Mouse (Mus musculus): ENCODE measurements around the gene Cryzl2. TPM values are rescaled to one million over a fixed set of nuclear protein-coding genes. Genes with fewer than 3 reads are reported as not detected.

The Cryzl2 gene
- 9.5 TPM in 2 replicates for polyA plus RNA-seq (2015; fragmentation: Nextera tagmentation; extraction: Ambion mirVana)

GRCm38 (mm10) chr1:157458421-157459208 is at the start of gene Cryzl2:
TSS of gene Cryzl2 (plus strand) at chr1:157458577.
- Histone ChIP-seq H3K27ac (ENCODE audit: low read depth) (no peak within 1 kb of the TSS), H3K4me2 (ENCODE audit: low read depth, low read length) (peak within 1 kb of the TSS; percentile 88), H3K4me3 (ENCODE audit: low read depth, low read length) (peak within 1 kb of the TSS; percentile 43), H3K9me3 (ENCODE audit: low read length) (no peaks in the 10 kb centered on the region), H3K27me3 (ENCODE audit: insufficient read depth, low read length) (no peaks in the 10 kb centered on the region), H3K9ac (replicated peaks) (peak within 1 kb of the TSS; percentile 61), H3K4me1 (ENCODE audit: insufficient read depth) (peaks cover 6% of the 10 kb centered on the region), H3K36me3 (replicated peaks; ENCODE audit: insufficient read depth, low read length) (no peaks in the 10 kb centered on the region)
- peak; percentile 96 for ATAC-seq
- peak; percentile 90 for DNase-seq
- 16% methylated on average over 21 of the region's 29 CpGs for WGBS (ENCODE audit: insufficient replicate concordance)
- peak; percentile 91 for TF ChIP-seq CTCF (IDR thresholded peaks at IDR 0.05; ENCODE audit: low read depth)
- no peak for TF ChIP-seq EP300 (IDR thresholded peaks at IDR 0.05; ENCODE audit: low read depth)

DNA sequence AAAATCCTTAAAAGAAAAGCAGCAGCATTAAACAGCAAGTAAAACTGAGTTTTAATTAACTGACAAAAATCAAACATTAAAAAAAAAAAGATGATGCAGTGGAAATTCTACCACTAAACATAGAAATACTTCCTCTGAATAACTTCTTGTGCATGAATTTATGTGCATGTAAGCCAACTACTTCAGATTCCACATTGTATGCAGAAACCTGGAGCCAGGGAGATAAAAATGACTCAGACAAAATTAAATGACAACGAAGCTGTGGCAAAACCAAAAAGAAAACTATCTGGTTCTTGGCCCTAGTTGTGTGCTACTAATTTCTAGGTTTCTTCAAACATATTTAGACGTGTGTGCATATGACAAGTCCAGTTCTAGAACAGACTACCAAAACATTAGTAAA is 48.7 kb upstream of the Cryzl2 start:
- TF ChIP-seq EP300 (IDR thresholded peaks at IDR 0.05; ENCODE audit: low read depth): no peak
- TF ChIP-seq CTCF (IDR thresholded peaks at IDR 0.05; ENCODE audit: low read depth): no peak
- H3K27ac ChIP-seq (ENCODE audit: low read depth): no peak overlapping the region
- no peaks in the 10 kb centered on the region for H3K36me3 ChIP-seq (replicated peaks; ENCODE audit: insufficient read depth, low read length)
- H3K4me2 ChIP-seq (ENCODE audit: low read depth, low read length): no peak overlapping the region
- no peak overlapping the region for H3K9ac ChIP-seq (replicated peaks)
- H3K27me3 ChIP-seq (ENCODE audit: insufficient read depth, low read length): no peaks in the 10 kb centered on the region
- WGBS (ENCODE audit: insufficient replicate concordance): 58% methylated on average over 2 of the region's 2 CpGs
- peaks cover 8% of the 10 kb centered on the region; the same call in 1 of the 2 replicates for H3K4me1 ChIP-seq (ENCODE audit: insufficient read depth)
- H3K4me3 ChIP-seq (ENCODE audit: low read depth, low read length): no peak overlapping the region
- DNase-seq (no peak), ATAC-seq (no peak)
- H3K9me3 ChIP-seq (ENCODE audit: low read length): no peaks in the 10 kb centered on the region

- ATAC-seq (no peak), DNase-seq (no peak)
- H3K4me1 ChIP-seq (ENCODE audit: insufficient read depth): peaks cover 8% of the 10 kb centered on the region; the same call in 1 of the 2 replicates
- H3K9me3 ChIP-seq (ENCODE audit: low read length): no peaks in the 10 kb centered on the region
- H3K9ac ChIP-seq (replicated peaks): no peak overlapping the region; the same call in 1 of the 2 replicates
- peak overlapping the region; percentile 93 for H3K4me2 ChIP-seq (ENCODE audit: low read depth, low read length)
- H3K27ac ChIP-seq (ENCODE audit: low read depth): no peak overlapping the region
- no peaks in the 10 kb centered on the region for H3K36me3 ChIP-seq (replicated peaks; ENCODE audit: insufficient read depth, low read length)
- no peaks in the 10 kb centered on the region for H3K27me3 ChIP-seq (ENCODE audit: insufficient read depth, low read length)
- WGBS (ENCODE audit: insufficient replicate concordance): 12% methylated on average over 8 of the region's 8 CpGs
- TF ChIP-seq CTCF (IDR thresholded peaks at IDR 0.05; ENCODE audit: low read depth) (no peak), EP300 (IDR thresholded peaks at IDR 0.05; ENCODE audit: low read depth) (no peak)
- H3K4me3 ChIP-seq (ENCODE audit: low read depth, low read length): peak overlapping the region; percentile 90
These were observed 47.4 kb upstream of the Cryzl2 start for GRCm38 (mm10) chr1:157410937-157411336.

DNA sequence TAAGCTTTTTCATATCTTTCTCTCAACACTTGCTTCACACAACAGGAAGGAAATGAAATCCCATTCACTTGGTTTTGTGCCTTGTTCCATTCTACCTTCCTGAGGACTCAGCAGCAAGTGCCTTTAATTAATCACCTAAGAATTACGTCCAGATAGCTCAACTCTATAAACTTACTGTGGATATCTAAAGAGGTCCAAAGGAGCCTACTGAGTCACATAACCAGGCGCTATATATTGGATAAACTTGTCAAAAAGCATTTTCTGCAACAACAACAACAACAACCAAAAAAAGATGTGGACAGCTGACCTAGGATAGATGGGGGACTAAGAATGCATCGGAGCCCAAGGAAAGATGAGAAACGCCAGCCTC is 47.1 kb upstream of the Cryzl2 start:
- Histone ChIP-seq H3K9me3 (ENCODE audit: low read length) (no peaks in the 10 kb centered on the region), H3K36me3 (replicated peaks; ENCODE audit: insufficient read depth, low read length) (no peaks in the 10 kb centered on the region), H3K4me3 (ENCODE audit: low read depth, low read length) (peak overlapping the region; percentile 90), H3K9ac (replicated peaks) (peak overlapping the region; percentile 68), H3K4me2 (ENCODE audit: low read depth, low read length) (peak overlapping the region; percentile 93), H3K27me3 (ENCODE audit: insufficient read depth, low read length) (no peaks in the 10 kb centered on the region), H3K27ac (ENCODE audit: low read depth) (peak overlapping the region; percentile 74), H3K4me1 (ENCODE audit: insufficient read depth) (peaks cover 8% of the 10 kb centered on the region; the same call in 1 of the 2 replicates)
- DNase-seq (no peak), ATAC-seq (no peak)
- WGBS (ENCODE audit: insufficient replicate concordance): 4% methylated on average over 4 of the region's 4 CpGs
- no peak for TF ChIP-seq EP300 (IDR thresholded peaks at IDR 0.05; ENCODE audit: low read depth)
- no peak for TF ChIP-seq CTCF (IDR thresholded peaks at IDR 0.05; ENCODE audit: low read depth)

GRCm38 (mm10) chr1:157411711-157412380 is 46.5 kb upstream of the Cryzl2 start:
- Histone ChIP-seq H3K9ac (replicated peaks) (peak overlapping the region; percentile 68), H3K27me3 (ENCODE audit: insufficient read depth, low read length) (no peaks in the 10 kb centered on the region), H3K27ac (ENCODE audit: low read depth) (peak overlapping the region; percentile 74), H3K9me3 (ENCODE audit: low read length) (no peaks in the 10 kb centered on the region), H3K4me2 (ENCODE audit: low read depth, low read length) (peak overlapping the region; percentile 93), H3K36me3 (replicated peaks; ENCODE audit: insufficient read depth, low read length) (no peaks in the 10 kb centered on the region), H3K4me1 (ENCODE audit: insufficient read depth) (peaks cover 8% of the 10 kb centered on the region; the same call in 1 of the 2 replicates), H3K4me3 (ENCODE audit: low read depth, low read length) (peak overlapping the region; percentile 90)
- WGBS (ENCODE audit: insufficient replicate concordance): under 1% methylated on average over 57 of the region's 85 CpGs
- no peak for TF ChIP-seq EP300 (IDR thresholded peaks at IDR 0.05; ENCODE audit: low read depth)
- TF ChIP-seq CTCF (IDR thresholded peaks at IDR 0.05; ENCODE audit: low read depth): no peak; the same call in 1 of the 2 replicates
- peak; percentile 83 for ATAC-seq
- peak; percentile 63 for DNase-seq

Data from liver, postnatal 0 days (tissue).